Mouse (Mus musculus): ENCODE measurements around the gene Ubac2. TPM values are rescaled to one million over a fixed set of nuclear protein-coding genes. Genes with fewer than 3 reads are reported as not detected.

Gene Ubac2
- polyA plus RNA-seq, 1 experiment: 47.1 TPM

GRCm38 (mm10) chr14:121989331-121989730, 110.9 kb downstream of the Ubac2 start:
- TF ChIP-seq CTCF (IDR thresholded peaks at IDR 0.05; ENCODE audit: insufficient read depth, low read length) (no peak), POLR2A (IDR thresholded peaks at IDR 0.05; ENCODE audit: borderline replicate concordance, extremely low read depth, low read depth, low read length) (no peak)
- Histone ChIP-seq H3K4me3 (replicated peaks; ENCODE audit: extremely low read depth, low read depth, low read length) (no peak overlapping the region), H3K4me1 (ENCODE audit: control insufficient read depth, insufficient read depth, low read length) (peaks cover 3% of the 10 kb centered on the region)
- no peak for DNase-seq
- 89% methylated on average over 3 of the region's 3 CpGs for WGBS

- peaks cover 3% of the 10 kb centered on the region for H3K4me1 ChIP-seq (ENCODE audit: control insufficient read depth, insufficient read depth, low read length)
- H3K4me3 ChIP-seq (replicated peaks; ENCODE audit: extremely low read depth, low read depth, low read length): no peak overlapping the region
- 93% methylated on average over 3 of the region's 3 CpGs for WGBS
- DNase-seq: no peak
- TF ChIP-seq POLR2A (IDR thresholded peaks at IDR 0.05; ENCODE audit: borderline replicate concordance, extremely low read depth, low read depth, low read length) (no peak), CTCF (IDR thresholded peaks at IDR 0.05; ENCODE audit: insufficient read depth, low read length) (no peak)
Observed at GRCm38 (mm10) chr14:121989869-121990268, 111.4 kb downstream of the Ubac2 start.

- WGBS: 84% methylated on average over 6 of the region's 6 CpGs
- TF ChIP-seq POLR2A (IDR thresholded peaks at IDR 0.05; ENCODE audit: borderline replicate concordance, extremely low read depth, low read depth, low read length) (no peak), CTCF (IDR thresholded peaks at IDR 0.05; ENCODE audit: insufficient read depth, low read length) (no peak)
- H3K4me1 ChIP-seq (ENCODE audit: control insufficient read depth, insufficient read depth, low read length): peaks cover 3% of the 10 kb centered on the region
- no peak for DNase-seq
- H3K4me3 ChIP-seq (replicated peaks; ENCODE audit: extremely low read depth, low read depth, low read length): no peak overlapping the region
Observed at GRCm38 (mm10) chr14:121990897-121991296, 112.5 kb downstream of the Ubac2 start.

GRCm38 (mm10) chr14:121991921-121992320, 113.5 kb downstream of the Ubac2 start:
- no peak for TF ChIP-seq CTCF (IDR thresholded peaks at IDR 0.05; ENCODE audit: insufficient read depth, low read length)
- DNase-seq: no peak
- Histone ChIP-seq H3K4me3 (replicated peaks; ENCODE audit: extremely low read depth, low read depth, low read length) (no peak overlapping the region), H3K4me1 (ENCODE audit: control insufficient read depth, insufficient read depth, low read length) (peaks cover 3% of the 10 kb centered on the region)

GRCm38 (mm10) chr14:121992395-121993280, 114.2 kb downstream of the Ubac2 start:
- Histone ChIP-seq H3K4me1 (ENCODE audit: control insufficient read depth, insufficient read depth, low read length) (peaks cover 3% of the 10 kb centered on the region), H3K4me3 (replicated peaks; ENCODE audit: extremely low read depth, low read depth, low read length) (no peak overlapping the region)
- 59% methylated on average over 13 of the region's 13 CpGs for WGBS
- TF ChIP-seq POLR2A (IDR thresholded peaks at IDR 0.05; ENCODE audit: borderline replicate concordance, extremely low read depth, low read depth, low read length): no peak
- TF ChIP-seq CTCF (IDR thresholded peaks at IDR 0.05; ENCODE audit: insufficient read depth, low read length): no peak
- DNase-seq: no peak

GRCm38 (mm10) chr14:121993616-121994015, 115.2 kb downstream of the Ubac2 start:
- 89% methylated on average over 4 of the region's 4 CpGs for WGBS
- TF ChIP-seq CTCF (IDR thresholded peaks at IDR 0.05; ENCODE audit: insufficient read depth, low read length): no peak
- TF ChIP-seq POLR2A (IDR thresholded peaks at IDR 0.05; ENCODE audit: borderline replicate concordance, extremely low read depth, low read depth, low read length): no peak
- no peak overlapping the region for H3K4me3 ChIP-seq (replicated peaks; ENCODE audit: extremely low read depth, low read depth, low read length)
- H3K4me1 ChIP-seq (ENCODE audit: control insufficient read depth, insufficient read depth, low read length): peaks cover 3% of the 10 kb centered on the region
- no peak for DNase-seq

GRCm38 (mm10) chr14:121994171-121994700, 115.8 kb downstream of the Ubac2 start:
- 91% methylated on average over 17 of the region's 17 CpGs for WGBS
- DNase-seq: no peak
- Histone ChIP-seq H3K4me3 (replicated peaks; ENCODE audit: extremely low read depth, low read depth, low read length) (no peak overlapping the region), H3K4me1 (ENCODE audit: control insufficient read depth, insufficient read depth, low read length) (peaks cover 3% of the 10 kb centered on the region)
- TF ChIP-seq CTCF (IDR thresholded peaks at IDR 0.05; ENCODE audit: insufficient read depth, low read length) (no peak), POLR2A (IDR thresholded peaks at IDR 0.05; ENCODE audit: borderline replicate concordance, extremely low read depth, low read depth, low read length) (no peak)

GRCm38 (mm10) chr14:121994846-121995556, 116.6 kb downstream of the Ubac2 start:
- TF ChIP-seq POLR2A (IDR thresholded peaks at IDR 0.05; ENCODE audit: borderline replicate concordance, extremely low read depth, low read depth, low read length) (no peak), CTCF (IDR thresholded peaks at IDR 0.05; ENCODE audit: insufficient read depth, low read length) (no peak)
- DNase-seq: no peak
- WGBS: 87% methylated on average over 7 of the region's 7 CpGs

GRCm38 (mm10) chr14:121995557-121995870, 117.1 kb downstream of the Ubac2 start:
- WGBS: 80% methylated on average over 1 of the region's 1 CpGs
- H3K4me3 ChIP-seq (replicated peaks; ENCODE audit: extremely low read depth, low read depth, low read length): no peak overlapping the region
- TF ChIP-seq POLR2A (IDR thresholded peaks at IDR 0.05; ENCODE audit: borderline replicate concordance, extremely low read depth, low read depth, low read length): no peak
- TF ChIP-seq CTCF (IDR thresholded peaks at IDR 0.05; ENCODE audit: insufficient read depth, low read length): no peak
- DNase-seq: no peak
- H3K4me1 ChIP-seq (ENCODE audit: control insufficient read depth, insufficient read depth, low read length): peaks cover 3% of the 10 kb centered on the region

More at GRCm38 (mm10) chr14:121994846-121995556, 116.6 kb downstream of the Ubac2 start:
- Histone ChIP-seq H3K4me3 (replicated peaks; ENCODE audit: extremely low read depth, low read depth, low read length) (no peak overlapping the region), H3K4me1 (ENCODE audit: control insufficient read depth, insufficient read depth, low read length) (peaks cover 3% of the 10 kb centered on the region)

Data from lung, adult 2 months (tissue).